Mouse (Mus musculus) midbrain, postnatal 0 days (tissue): ENCODE measurements around the gene Cdkn2aip. TPM values are rescaled to one million over a fixed set of nuclear protein-coding genes. Genes with fewer than 3 reads are reported as not detected.

Source experiments
- ATAC-seq: fragments of 200-750 bp; cut with Nextera tagmentation; 2 replicates; pipeline ENCODE4 v1.8.0; 2017; ENCODE audit warnings: moderate number of reproducible peaks, mild to moderate bottlenecking, moderate TSS enrichment, moderate library complexity; ENCODE audit not compliant: low FRiP score
- DNase-seq: peaks from one replicate; pipeline ENCODE4 v3.0.0-alpha.2; 2015; ENCODE audit warnings: low spot score
- H3K27ac ChIP-seq: fragments of 300-500 bp; sonication (generic); 2 replicates; pipeline ENCODE4 v1.5.1; 2014; ENCODE audit warnings: low read depth, mild to moderate bottlenecking, low read length, mixed read lengths
- H3K27me3 ChIP-seq: fragments of 300-500 bp; sonication (generic); 2 replicates; pipeline ENCODE4 v1.6.1; 2014; ENCODE audit warnings: low read length, control low read depth, mixed read lengths; ENCODE audit not compliant: insufficient read depth
- H3K36me3 ChIP-seq: fragments of 300-500 bp; sonication (generic); 2 replicates; pipeline ENCODE4 v1.6.1; 2014; ENCODE audit warnings: low read length, control low read depth, mixed read lengths; ENCODE audit not compliant: insufficient read depth
- H3K4me1 ChIP-seq: fragments of 300-500 bp; sonication (generic); 2 replicates; pipeline ENCODE4 v1.6.1; 2014; ENCODE audit warnings: mild to moderate bottlenecking, control low read depth, antibody characterized with exemption, low read length, mixed read lengths; ENCODE audit not compliant: insufficient read depth
- H3K4me2 ChIP-seq: fragments of 300-500 bp; sonication (generic); 2 replicates; pipeline ENCODE4 v1.6.1; 2014; ENCODE audit warnings: low read depth, mild to moderate bottlenecking, low read length, mixed read lengths; ENCODE audit not compliant: poor library complexity, severe bottlenecking
- H3K4me3 ChIP-seq: fragments of 300-500 bp; sonication (generic); 2 replicates; pipeline ENCODE4 v1.5.1; 2014; ENCODE audit warnings: low read depth, mild to moderate bottlenecking, low read length, moderate library complexity
- H3K9ac ChIP-seq: fragments of 300-500 bp; sonication (generic); replicated peaks from 2 replicates; pipeline ENCODE4 v1.6.1; 2014; ENCODE audit warnings: mild to moderate bottlenecking, low read length, moderate library complexity, mixed read lengths; ENCODE audit not compliant: poor library complexity, severe bottlenecking
- H3K9me3 ChIP-seq: fragments of 300-500 bp; sonication (generic); 2 replicates; pipeline ENCODE4 v1.6.1; 2016; ENCODE audit warnings: low read length, control low read depth
- CTCF ChIP-seq: IDR thresholded peaks from 2 replicates; pipeline ENCODE4 v1.5.1; 2016; ENCODE audit warnings: antibody characterized with exemption, mild to moderate bottlenecking
- WGBS: fragments of 180-500 bp; shearing (Covaris S2); extraction: QIAGEN DNeasy Blood & Tissue Kit; methylation state at CpG from one replicate; pipeline ENCODE4 v1.1.7; 2014; 5-methylcytosine and 5-hydroxymethylcytosine counted together
- polyA plus RNA-seq: library from polyadenylated mRNA; unstranded; fragments of >200 nt; fragmentation: Nextera tagmentation; extraction: Ambion mirVana; gene quantifications from 2 replicates; pipeline ENCODE4 v1.2.1, GENCODE M21; 2015
- total RNA-seq: library from RNA; depleted of rRNA; stranded (reverse); fragments of >200 nt; gene quantifications from 2 replicates; pipeline ENCODE4 v1.2.3, GENCODE M21; 2014

Gene Cdkn2aip
- total and polyA plus RNA-seq, 2 experiments from 2014 or later, result 19.9 to 23.3 TPM

GRCm38 (mm10) chr8:47713171-47713663 is 515 bp downstream of the Cdkn2aip start:
- H3K27ac ChIP-seq, result peak overlapping the region; percentile 92
- H3K9me3 ChIP-seq, result no peaks in the 10 kb centered on the region
- H3K4me1 ChIP-seq, result no peaks in the 10 kb centered on the region
- peaks cover 16% of the 10 kb centered on the region for H3K36me3 ChIP-seq
- no peaks in the 10 kb centered on the region for H3K27me3 ChIP-seq
- peak overlapping the region; percentile 78 for H3K4me2 ChIP-seq
- under 1% methylated on average over 44 of the region's 44 CpGs for WGBS
- H3K9ac ChIP-seq, result peak overlapping the region; percentile 87
- peak overlapping the region; percentile 93 for H3K4me3 ChIP-seq
- TF ChIP-seq CTCF, result peak; percentile 45
- DNase-seq, result peak; percentile 33
- ATAC-seq, result peak; percentile 53

GRCm38 (mm10) chr8:47708106-47708505 is 5.6 kb downstream of the Cdkn2aip start:
- no peak for ATAC-seq
- Histone ChIP-seq H3K4me2 (no peak overlapping the region), H3K27me3 (no peaks in the 10 kb centered on the region), H3K36me3 (peaks cover 19% of the 10 kb centered on the region), H3K9me3 (no peaks in the 10 kb centered on the region), H3K4me1 (no peaks in the 10 kb centered on the region), H3K27ac (no peak overlapping the region), H3K4me3 (no peak overlapping the region), H3K9ac (no peak overlapping the region)
- WGBS, result 77% methylated on average over 5 of the region's 5 CpGs
- no peak for DNase-seq
- TF ChIP-seq CTCF, result no peak

GRCm38 (mm10) chr8:47706746-47707145 is 7.0 kb downstream of the Cdkn2aip start:
- ATAC-seq (no peak), DNase-seq (no peak)
- no peak overlapping the region for H3K9ac ChIP-seq
- H3K4me1 ChIP-seq, result no peaks in the 10 kb centered on the region
- H3K4me3 ChIP-seq, result no peak overlapping the region
- no peak overlapping the region for H3K27ac ChIP-seq
- H3K36me3 ChIP-seq, result peaks cover 16% of the 10 kb centered on the region
- 96% methylated on average over 8 of the region's 8 CpGs for WGBS
- no peak for TF ChIP-seq CTCF
- H3K9me3 ChIP-seq, result no peaks in the 10 kb centered on the region
- H3K27me3 ChIP-seq, result no peaks in the 10 kb centered on the region
- H3K4me2 ChIP-seq, result no peak overlapping the region

GRCm38 (mm10) chr8:47702333-47702732 is 11.4 kb downstream of the Cdkn2aip start:
- H3K4me3 ChIP-seq, result no peak overlapping the region
- no peaks in the 10 kb centered on the region for H3K36me3 ChIP-seq
- no peak overlapping the region for H3K9ac ChIP-seq
- no peaks in the 10 kb centered on the region for H3K4me1 ChIP-seq
- 31% methylated on average over 1 of the region's 1 CpGs for WGBS
- no peaks in the 10 kb centered on the region for H3K27me3 ChIP-seq
- DNase-seq, result no peak
- H3K27ac ChIP-seq, result no peak overlapping the region
- H3K9me3 ChIP-seq, result no peaks in the 10 kb centered on the region
- no peak for TF ChIP-seq CTCF
- no peak overlapping the region for H3K4me2 ChIP-seq
- no peak for ATAC-seq

GRCm38 (mm10) chr8:47697696-47698095 is 16.0 kb downstream of the Cdkn2aip start:
- Histone ChIP-seq H3K27ac (no peak overlapping the region), H3K36me3 (no peaks in the 10 kb centered on the region), H3K4me1 (no peaks in the 10 kb centered on the region), H3K4me2 (no peak overlapping the region), H3K27me3 (no peaks in the 10 kb centered on the region), H3K4me3 (no peak overlapping the region), H3K9me3 (no peaks in the 10 kb centered on the region), H3K9ac (no peak overlapping the region)
- 69% methylated on average over 1 of the region's 1 CpGs for WGBS
- no peak for TF ChIP-seq CTCF
- no peak for ATAC-seq
- no peak for DNase-seq

GRCm38 (mm10) chr8:47695431-47696105 is 18.2 kb downstream of the Cdkn2aip start:
- ATAC-seq, result no peak
- WGBS, result 80% methylated on average over 5 of the region's 5 CpGs
- DNase-seq, result no peak

More at GRCm38 (mm10) chr8:47695431-47696105, 18.2 kb downstream of the Cdkn2aip start:
- H3K9ac ChIP-seq, result no peak overlapping the region
- H3K27ac ChIP-seq, result no peak overlapping the region
- no peak for TF ChIP-seq CTCF
- H3K27me3 ChIP-seq, result peaks cover 2% of the 10 kb centered on the region; the same call in 1 of the 2 replicates
- no peaks in the 10 kb centered on the region for H3K36me3 ChIP-seq
- H3K4me3 ChIP-seq, result no peak overlapping the region
- no peaks in the 10 kb centered on the region for H3K4me1 ChIP-seq
- H3K9me3 ChIP-seq, result no peaks in the 10 kb centered on the region
- no peak overlapping the region for H3K4me2 ChIP-seq
